Mouse (Mus musculus) liver, adult 2 months (tissue): ENCODE data around the gene Cenpj. TPM values are rescaled to one million over a fixed set of nuclear protein-coding genes. Genes with fewer than 3 reads are reported as not detected.

ENCODE experiments used
- DNase-seq: peaks from one replicate; pipeline ENCODE4 v3.0.0-alpha.2; 2011; ENCODE audit warnings: low read depth, low spot score; ENCODE audit errors: extremely low read depth
- H3K27ac ChIP-seq: fragments of 200-500 bp; replicated peaks from 2 replicates; pipeline ENCODE4 v1.5.1; 2012; ENCODE audit warnings: low read depth, mild to moderate bottlenecking, control low read depth, inconsistent platforms, low read length; ENCODE audit not compliant: insufficient read depth
- H3K27me3 ChIP-seq: fragments of 200-500 bp; 2 replicates; pipeline ENCODE4 v1.6.1; 2012; ENCODE audit warnings: mild to moderate bottlenecking, moderate library complexity, low read length, inconsistent platforms; ENCODE audit not compliant: control insufficient read depth, insufficient read depth
- H3K36me3 ChIP-seq: fragments of 200-500 bp; 2 replicates; pipeline ENCODE4 v1.6.1; 2012; ENCODE audit warnings: low read length, inconsistent platforms; ENCODE audit not compliant: control insufficient read depth, insufficient read depth
- H3K4me1 ChIP-seq: fragments of 200-500 bp; 2 replicates; pipeline ENCODE4 v1.6.1; 2011; ENCODE audit warnings: low read length; ENCODE audit not compliant: control insufficient read depth, insufficient read depth
- H3K4me3 ChIP-seq: fragments of 200-500 bp; 2 replicates; pipeline ENCODE4 v1.5.1; 2011; ENCODE audit warnings: low read depth, mild to moderate bottlenecking, control low read depth, low read length, moderate library complexity; ENCODE audit not compliant: insufficient read depth
- H3K79me2 ChIP-seq: fragments of 200-500 bp; 2 replicates; pipeline ENCODE4 v1.6.1; 2012; ENCODE audit warnings: inconsistent platforms, mild to moderate bottlenecking, low read length, moderate library complexity; ENCODE audit not compliant: control insufficient read depth, insufficient read depth
- H3K9ac ChIP-seq: fragments of 200-500 bp; 2 replicates; pipeline ENCODE4 v1.6.1; 2012; ENCODE audit warnings: low read depth, mild to moderate bottlenecking, control low read depth, inconsistent platforms, low read length
- CTCF ChIP-seq: fragments of 200-500 bp; IDR thresholded peaks from 2 replicates; pipeline ENCODE4 v1.5.1; 2011; ENCODE audit warnings: low read depth, low read length, control low read depth
- POLR2A ChIP-seq: fragments of 200-500 bp; IDR thresholded peaks from 2 replicates; pipeline ENCODE4 v1.6.1; 2011; ENCODE audit warnings: low read length, control low read depth; ENCODE audit not compliant: insufficient read depth; ENCODE audit errors: extremely low read depth
- WGBS: fragments of 180-500 bp; shearing (Covaris S2); methylation state at CpG from one replicate; pipeline ENCODE4 v1.1.7; 2018; 5-methylcytosine and 5-hydroxymethylcytosine counted together
- polyA plus RNA-seq: library from polyadenylated mRNA; depleted of rRNA; stranded (reverse); fragments of >200 nt; gene quantifications from 2 replicates; pipeline ENCODE4 v1.2.3, GENCODE M21; 2012
- total RNA-seq: library from RNA; depleted of rRNA; stranded (reverse); fragments of >200 nt; gene quantifications from 2 replicates; pipeline ENCODE4 v1.2.3, GENCODE M21; 2014

The Cenpj gene
- total and polyA plus RNA-seq, 2 experiments = 0.67 to 4.1 TPM

- no peak for DNase-seq
- Histone ChIP-seq H3K79me2 (no peaks in the 10 kb centered on the region), H3K4me1 (no peaks in the 10 kb centered on the region), H3K27ac (no peak overlapping the region), H3K27me3 (no peaks in the 10 kb centered on the region), H3K4me3 (no peak overlapping the region), H3K9ac (no peak overlapping the region), H3K36me3 (peaks cover 4% of the 10 kb centered on the region)
- TF ChIP-seq POLR2A (no peak), CTCF (no peak)
- 93% methylated on average over 4 of the region's 4 CpGs for WGBS
These were observed 29.7 kb downstream of the Cenpj start for GRCm38 (mm10) chr14:56545491-56545890.

GRCm38 (mm10) chr14:56544946-56545345 is 30.3 kb downstream of the Cenpj start:
- H3K4me3 ChIP-seq = no peak overlapping the region
- no peaks in the 10 kb centered on the region for H3K79me2 ChIP-seq
- DNase-seq = no peak
- H3K27ac ChIP-seq = no peak overlapping the region
- H3K4me1 ChIP-seq = no peaks in the 10 kb centered on the region
- no peaks in the 10 kb centered on the region for H3K27me3 ChIP-seq
- no peak for TF ChIP-seq CTCF
- TF ChIP-seq POLR2A = no peak
- peaks cover 4% of the 10 kb centered on the region for H3K36me3 ChIP-seq
- no peak overlapping the region for H3K9ac ChIP-seq
- 53% methylated on average over 1 of the region's 1 CpGs for WGBS

GRCm38 (mm10) chr14:56530788-56531187 is 44.4 kb downstream of the Cenpj start:
- no peak overlapping the region for H3K9ac ChIP-seq
- peaks cover 21% of the 10 kb centered on the region for H3K36me3 ChIP-seq
- no peaks in the 10 kb centered on the region for H3K79me2 ChIP-seq
- TF ChIP-seq CTCF = no peak
- no peak for TF ChIP-seq POLR2A
- no peak overlapping the region for H3K27ac ChIP-seq
- H3K4me3 ChIP-seq = no peak overlapping the region
- WGBS = 90% methylated on average over 2 of the region's 2 CpGs
- no peaks in the 10 kb centered on the region for H3K27me3 ChIP-seq
- no peaks in the 10 kb centered on the region for H3K4me1 ChIP-seq
- no peak for DNase-seq

- TF ChIP-seq POLR2A = no peak
- no peak for TF ChIP-seq CTCF
- Histone ChIP-seq H3K4me1 (no peaks in the 10 kb centered on the region), H3K4me3 (no peak overlapping the region), H3K36me3 (no peaks in the 10 kb centered on the region), H3K9ac (no peak overlapping the region), H3K79me2 (no peaks in the 10 kb centered on the region), H3K27me3 (no peaks in the 10 kb centered on the region), H3K27ac (no peak overlapping the region)
- no peak for DNase-seq
- WGBS = 88% methylated on average over 2 of the region's 2 CpGs
These were observed 60.5 kb downstream of the Cenpj start for GRCm38 (mm10) chr14:56514775-56515174.

GRCm38 (mm10) chr14:56512084-56512483 is 63.1 kb downstream of the Cenpj start:
- Histone ChIP-seq H3K27ac (no peak overlapping the region), H3K4me1 (no peaks in the 10 kb centered on the region), H3K79me2 (no peaks in the 10 kb centered on the region), H3K36me3 (no peaks in the 10 kb centered on the region), H3K9ac (no peak overlapping the region), H3K4me3 (no peak overlapping the region), H3K27me3 (no peaks in the 10 kb centered on the region)
- WGBS = 29% methylated on average over 6 of the region's 6 CpGs
- peak; percentile 20 for DNase-seq
- TF ChIP-seq CTCF (peak; percentile 67), POLR2A (no peak)

GRCm38 (mm10) chr14:56506743-56507142 is 68.5 kb downstream of the Cenpj start:
- Histone ChIP-seq H3K27ac (no peak overlapping the region), H3K36me3 (no peaks in the 10 kb centered on the region), H3K79me2 (no peaks in the 10 kb centered on the region), H3K9ac (no peak overlapping the region), H3K4me1 (no peaks in the 10 kb centered on the region), H3K4me3 (no peak overlapping the region), H3K27me3 (no peaks in the 10 kb centered on the region)
- TF ChIP-seq POLR2A = no peak
- TF ChIP-seq CTCF = no peak
- no peak for DNase-seq
- 71% methylated on average over 3 of the region's 3 CpGs for WGBS
